Mouse (Mus musculus) forebrain, embryonic 10.5 days (tissue): Measurements from ENCODE around the gene Smap1. TPM values are rescaled to one million over a fixed set of nuclear protein-coding genes. Genes with fewer than 3 reads are reported as not detected.

Experiments
- polyA plus RNA-seq: library from polyadenylated mRNA; unstranded; fragments of >200 nt; fragmentation: Nextera tagmentation; extraction: Ambion mirVana; gene quantifications from 2 replicates; pipeline ENCODE4 v1.2.1, GENCODE M21; 2016

Smap1 gene
- polyA plus RNA-seq, 1 experiment from 2014 or later: 29.1 TPM

Other genes with a start within 250 kb of the Smap1 start
- 0.55 and 0.77 TPM in 2 replicates for gene B3gat2, start 160.6 kb downstream of the Smap1 start, polyA plus RNA-seq
- gene Sdhaf4, start 83.3 kb upstream of the Smap1 start, polyA plus RNA-seq: 77.0 and 81.1 TPM in 2 replicates
- 41.1 and 41.9 TPM in 2 replicates for gene Fam135a, start 178.0 kb upstream of the Smap1 start, polyA plus RNA-seq